Mouse (Mus musculus) stomach, postnatal 0 days (tissue): Measurements from ENCODE around the gene As3mt.

Source experiments
- CTCF ChIP-seq: IDR thresholded peaks from 2 replicates; pipeline ENCODE4 v1.5.1; 2016; ENCODE audit warnings: antibody characterized with exemption, low read depth, mild to moderate bottlenecking, moderate library complexity
- EP300 ChIP-seq: optimal IDR thresholded peaks from 2 replicates; pipeline ENCODE3; 2016; ENCODE audit warnings: antibody characterized with exemption

- TF ChIP-seq EP300: no peak
- TF ChIP-seq CTCF: no peak
Measured at GRCm38 (mm10) chr19:46707296-46708151, at the start of gene As3mt.
